Mouse (Mus musculus): ENCODE measurements around the gene Best2.

DNA sequence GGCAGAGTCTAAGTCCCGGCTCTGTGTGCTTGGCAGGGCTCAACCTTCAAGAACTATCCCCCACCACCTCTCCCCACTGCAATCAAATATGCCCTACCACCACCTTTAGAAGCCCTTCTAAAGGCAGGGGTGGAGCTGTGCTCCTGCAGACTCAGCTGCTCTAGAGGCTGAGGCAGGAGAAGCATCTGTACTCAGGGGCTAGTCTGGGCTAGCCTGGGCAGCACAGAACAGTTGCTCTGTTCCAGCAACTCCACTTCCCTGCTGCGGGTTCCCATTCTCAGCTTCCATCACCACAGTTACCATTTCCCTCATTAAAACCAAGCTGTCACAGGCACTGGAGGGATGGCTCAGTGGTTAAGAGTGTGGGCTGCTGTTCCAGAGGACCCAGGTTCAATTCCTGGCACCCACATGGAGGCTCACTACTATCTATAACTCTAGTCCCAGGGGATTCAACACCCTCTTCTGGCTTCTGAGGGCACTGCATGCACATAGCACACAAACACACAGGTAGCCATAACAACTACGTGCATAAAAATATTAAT is 7.3 kb upstream of the Best2 start:
- no peak for TF ChIP-seq CTCF (IDR thresholded peaks at IDR 0.05; ENCODE audit: low read depth, low read length)
- no peak for TF ChIP-seq POLR2A (IDR thresholded peaks at IDR 0.05; ENCODE audit: extremely low read depth, insufficient read depth, low read length)
